Mouse (Mus musculus) CH12.LX (cell line): ENCODE measurements around the gene Cfh.

Experiments
- CTCF ChIP-seq, 2 experiments: IDR thresholded peaks in 1 of 2; conservative IDR thresholded peaks in 1 of 2; 2 replicates each; pipeline ENCODE4 v1.5.1; 2011 to 2012; ENCODE audit warnings: low read depth in 2 of 2, low read length in 2 of 2, improper control_type of control experiment in 1 of 2, inconsistent platforms in 1 of 2, mild to moderate bottlenecking in 1 of 2, moderate library complexity in 1 of 2
- ZKSCAN1 ChIP-seq: IDR thresholded peaks from 2 replicates; pipeline ENCODE4 v1.6.1; 2012; ENCODE audit warnings: low read depth, inconsistent platforms, low read length, improper control_type of control experiment, borderline replicate concordance

DNA sequence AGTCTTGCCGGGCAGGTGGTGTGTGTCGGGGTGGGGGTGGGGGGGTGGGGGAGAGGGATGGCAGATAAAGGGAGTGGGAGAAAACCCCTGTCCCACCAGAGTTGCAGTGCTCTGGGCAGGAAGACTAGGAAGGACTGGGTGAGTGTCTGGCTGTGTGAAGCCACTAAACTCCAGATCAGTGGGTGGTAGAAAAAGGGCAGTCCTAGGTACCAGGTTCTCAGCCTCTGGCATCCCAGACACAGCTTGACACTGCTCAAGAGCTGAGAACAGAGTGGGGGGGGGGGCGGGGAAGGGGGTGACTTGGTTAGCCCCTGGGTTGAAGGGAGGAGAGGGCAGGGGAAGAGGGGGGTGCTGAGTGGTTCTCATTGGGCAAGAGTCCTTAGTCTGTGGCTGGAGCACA is 24.6 kb downstream of the Cfh start:
- no peak for TF ChIP-seq CTCF (conservative IDR thresholded peaks at IDR 0.05 in 1 of 2, IDR thresholded peaks at IDR 0.05 in 1 of 2; ENCODE audit: low read depth in 2 of 2, low read length in 2 of 2)
- TF ChIP-seq ZKSCAN1 = no peak
